Mouse (Mus musculus) liver, postnatal 0 days (tissue): Measurements from ENCODE around the gene Gkn2. TPM values are rescaled to one million over a fixed set of nuclear protein-coding genes. Genes with fewer than 3 reads are reported as not detected.

Source experiments
- ATAC-seq: fragments of 200-750 bp; cut with Nextera tagmentation; 2 replicates; pipeline ENCODE4 v1.8.0; 2017; ENCODE audit warnings: mild to moderate bottlenecking, moderate library complexity
- DNase-seq: peaks from one replicate; pipeline ENCODE4 v3.0.0-alpha.2; 2016
- H3K27ac ChIP-seq: fragments of 300-500 bp; sonication (generic); 2 replicates; pipeline ENCODE4 v1.5.1; 2014; ENCODE audit warnings: antibody characterized with exemption, moderate library complexity, mild to moderate bottlenecking, low read depth
- H3K27me3 ChIP-seq: fragments of 300-500 bp; sonication (generic); 2 replicates; pipeline ENCODE4 v1.6.1; 2014; ENCODE audit warnings: low read length, control low read depth, mixed read lengths; ENCODE audit not compliant: insufficient read depth
- H3K36me3 ChIP-seq: fragments of 300-500 bp; sonication (generic); replicated peaks from 2 replicates; pipeline ENCODE4 v1.6.1; 2014; ENCODE audit warnings: mild to moderate bottlenecking, control low read depth, low read length, moderate library complexity, mixed read lengths; ENCODE audit not compliant: insufficient read depth
- H3K4me1 ChIP-seq: fragments of 300-500 bp; sonication (generic); 2 replicates; pipeline ENCODE4 v1.6.1; 2014; ENCODE audit warnings: antibody characterized with exemption, mild to moderate bottlenecking, control low read depth; ENCODE audit not compliant: insufficient read depth
- H3K4me2 ChIP-seq: fragments of 300-500 bp; sonication (generic); 2 replicates; pipeline ENCODE4 v1.6.1; 2014; ENCODE audit warnings: low read depth, mild to moderate bottlenecking, low read length, moderate library complexity, mixed read lengths
- H3K4me3 ChIP-seq: fragments of 300-500 bp; sonication (generic); 2 replicates; pipeline ENCODE4 v1.5.1; 2014; ENCODE audit warnings: low read depth, low read length
- H3K9ac ChIP-seq: fragments of 300-500 bp; sonication (generic); replicated peaks from 2 replicates; pipeline ENCODE4 v1.6.1; 2014; ENCODE audit warnings: mild to moderate bottlenecking, moderate library complexity
- H3K9me3 ChIP-seq: fragments of 300-500 bp; sonication (generic); 2 replicates; pipeline ENCODE4 v1.6.1; 2016; ENCODE audit warnings: mild to moderate bottlenecking, control low read depth, low read length, mixed read lengths
- CTCF ChIP-seq: sonication (generic); IDR thresholded peaks from 2 replicates; pipeline ENCODE4 v1.5.1; 2016; ENCODE audit warnings: antibody characterized with exemption, low read depth
- EP300 ChIP-seq: IDR thresholded peaks from 2 replicates; pipeline ENCODE4 v1.6.1; 2016; ENCODE audit warnings: antibody characterized with exemption, low read depth, mild to moderate bottlenecking
- WGBS: fragments of 180-500 bp; shearing (Covaris S2); extraction: QIAGEN DNeasy Blood & Tissue Kit; methylation state at CpG from one replicate; pipeline ENCODE4 v1.1.7; 2014; ENCODE audit not compliant: insufficient replicate concordance; 5-methylcytosine and 5-hydroxymethylcytosine counted together
- polyA plus RNA-seq: library from polyadenylated mRNA; unstranded; fragments of >200 nt; fragmentation: Nextera tagmentation; extraction: Ambion mirVana; gene quantifications from 2 replicates; pipeline ENCODE4 v1.2.1, GENCODE M21; 2015

Gene Gkn2
- polyA plus RNA-seq, 1 experiment from 2014 or later = not detected

GRCm38 (mm10) chr6:87424037-87424816 is 51.1 kb downstream of the Gkn2 start:
- H3K27me3 ChIP-seq = no peaks in the 10 kb centered on the region
- DNase-seq = no peak
- no peak for TF ChIP-seq CTCF
- 0 out of 2 replicates have a peak, but pooled peaks have one; percentile 18 for TF ChIP-seq EP300
- no peak overlapping the region for H3K4me2 ChIP-seq
- ATAC-seq = no peak
- H3K27ac ChIP-seq = no peak overlapping the region
- H3K9me3 ChIP-seq = no peaks in the 10 kb centered on the region
- H3K9ac ChIP-seq = no peak overlapping the region
- H3K36me3 ChIP-seq = no peaks in the 10 kb centered on the region
- 56% methylated on average over 19 of the region's 19 CpGs for WGBS
- H3K4me1 ChIP-seq = no peaks in the 10 kb centered on the region
- no peak overlapping the region for H3K4me3 ChIP-seq

GRCm38 (mm10) chr6:87426954-87427353 is 53.8 kb downstream of the Gkn2 start:
- no peaks in the 10 kb centered on the region for H3K27me3 ChIP-seq
- no peak overlapping the region for H3K4me3 ChIP-seq
- DNase-seq = no peak
- no peak overlapping the region for H3K27ac ChIP-seq
- no peak overlapping the region for H3K9ac ChIP-seq
- WGBS = 57% methylated on average over 5 of the region's 5 CpGs
- TF ChIP-seq EP300 = no peak
- no peaks in the 10 kb centered on the region for H3K4me1 ChIP-seq
- no peaks in the 10 kb centered on the region for H3K36me3 ChIP-seq
- no peak for ATAC-seq
- H3K9me3 ChIP-seq = no peaks in the 10 kb centered on the region
- no peak overlapping the region for H3K4me2 ChIP-seq

GRCm38 (mm10) chr6:87427616-87428015 is 54.5 kb downstream of the Gkn2 start:
- Histone ChIP-seq H3K4me2 (no peak overlapping the region), H3K27ac (no peak overlapping the region), H3K9me3 (no peaks in the 10 kb centered on the region), H3K4me1 (no peaks in the 10 kb centered on the region), H3K36me3 (no peaks in the 10 kb centered on the region), H3K9ac (no peak overlapping the region), H3K27me3 (no peaks in the 10 kb centered on the region), H3K4me3 (no peak overlapping the region)
- 77% methylated on average over 8 of the region's 8 CpGs for WGBS
- ATAC-seq = no peak
- no peak for DNase-seq
- no peak for TF ChIP-seq CTCF
- no peak for TF ChIP-seq EP300

GRCm38 (mm10) chr6:87428487-87429044 is 55.4 kb downstream of the Gkn2 start, which contains the start of gene Bmp10:
Bmp10 (plus strand) TSS chr6:87428994.
- H3K9ac ChIP-seq = no peak within 1 kb of the TSS
- DNase-seq (no peak), ATAC-seq (no peak)
- no peaks in the 10 kb centered on the region for H3K4me1 ChIP-seq
- H3K36me3 ChIP-seq = no peaks in the 10 kb centered on the region
- H3K4me3 ChIP-seq = no peak within 1 kb of the TSS
- TF ChIP-seq EP300 = no peak
- TF ChIP-seq CTCF = no peak
- no peaks in the 10 kb centered on the region for H3K27me3 ChIP-seq
- WGBS = 63% methylated on average over 7 of the region's 7 CpGs
- no peak within 1 kb of the TSS for H3K4me2 ChIP-seq
- peak within 1 kb of the TSS; percentile 52; the same call in 1 of the 2 replicates for H3K27ac ChIP-seq
- H3K9me3 ChIP-seq = no peaks in the 10 kb centered on the region

Other genes with a start within 250 kb of the Gkn2 start
- gene Antxr1, start 37.5 kb upstream of the Gkn2 start, polyA plus RNA-seq = 0.38 and 0.47 TPM in 2 replicates
- gene Gkn1, start 22.4 kb upstream of the Gkn2 start, polyA plus RNA-seq = not detected in 2 replicates
- gene Gkn3, start 15.6 kb downstream of the Gkn2 start, polyA plus RNA-seq = not detected in 2 replicates
- gene Bmp10, start 55.6 kb downstream of the Gkn2 start, polyA plus RNA-seq = 0.34 and 0.36 TPM in 2 replicates
- 6.0 TPM in 2 replicates for gene Arhgap25, start 159.9 kb downstream of the Gkn2 start, polyA plus RNA-seq
- 1.1 and 1.6 TPM in 2 replicates for gene Prokr1, start 217.4 kb downstream of the Gkn2 start, polyA plus RNA-seq